Mouse (Mus musculus) urinary bladder, postnatal 25 days (tissue): Measurements from ENCODE around the gene Lhfpl2.

Experiments
- DNase-seq: peaks from one replicate; pipeline ENCODE4 v3.0.0; 2022; ENCODE audit warnings: low spot score

Gene Lhfpl2

GRCm38 (mm10) chr13:94140446-94140845, 82.8 kb downstream of the Lhfpl2 start:
- no peak for DNase-seq

DNA sequence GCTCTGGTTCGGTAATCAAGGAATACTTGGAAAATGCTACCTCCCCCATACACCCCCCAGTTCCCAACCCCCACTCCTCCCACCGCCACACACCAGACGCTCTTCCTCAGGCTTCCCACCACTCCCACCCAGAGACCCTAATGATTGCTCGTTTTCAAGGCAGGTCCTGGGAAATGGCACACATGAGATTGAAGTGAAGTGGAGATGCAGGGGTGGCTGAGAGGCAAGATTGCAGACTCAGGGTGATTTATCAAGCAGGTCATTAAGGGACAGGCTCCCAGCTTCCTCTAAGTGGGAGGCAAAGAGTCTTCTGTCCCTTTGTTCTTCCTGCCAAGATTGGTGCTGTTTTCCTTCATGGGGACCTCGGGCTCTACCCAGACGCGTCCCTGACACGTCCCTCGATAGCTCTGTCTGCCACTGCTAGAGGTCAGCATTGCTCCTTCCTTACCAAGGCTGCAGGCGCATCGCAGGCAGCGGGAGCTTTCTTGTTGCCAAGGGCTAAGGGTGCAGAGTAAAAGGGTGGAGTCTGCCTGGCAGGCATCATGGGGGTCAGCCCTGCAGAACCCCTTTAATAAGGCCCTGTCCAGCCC, 85.6 kb downstream of the Lhfpl2 start:
- no peak for DNase-seq

- no peak for DNase-seq
These were observed 86.9 kb downstream of the Lhfpl2 start for GRCm38 (mm10) chr13:94144451-94144850.

- no peak for DNase-seq
These were observed 89.7 kb downstream of the Lhfpl2 start for GRCm38 (mm10) chr13:94147257-94147656.

GRCm38 (mm10) chr13:94149006-94149405, 91.4 kb downstream of the Lhfpl2 start:
- DNase-seq: no peak

DNA sequence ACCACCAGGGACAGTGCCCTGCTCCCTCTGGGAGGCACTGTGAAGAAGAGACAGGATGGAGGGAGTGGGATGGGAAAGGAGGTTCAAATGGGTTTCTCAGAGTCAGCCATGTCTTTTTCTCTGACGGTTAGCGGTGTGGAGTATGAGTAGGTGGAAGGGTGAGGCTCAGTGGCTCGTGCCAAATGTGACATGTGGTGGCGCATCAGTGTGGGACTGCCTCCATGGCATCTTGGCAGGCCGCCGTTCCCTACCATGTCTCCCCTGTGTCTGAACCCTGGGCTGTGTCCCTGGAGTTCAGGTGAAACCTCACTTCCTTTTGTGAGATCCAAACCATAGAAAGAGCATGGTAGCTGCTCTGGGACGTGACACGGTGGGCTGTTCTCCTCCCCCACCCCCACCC, 92.2 kb downstream of the Lhfpl2 start:
- no peak for DNase-seq

DNA sequence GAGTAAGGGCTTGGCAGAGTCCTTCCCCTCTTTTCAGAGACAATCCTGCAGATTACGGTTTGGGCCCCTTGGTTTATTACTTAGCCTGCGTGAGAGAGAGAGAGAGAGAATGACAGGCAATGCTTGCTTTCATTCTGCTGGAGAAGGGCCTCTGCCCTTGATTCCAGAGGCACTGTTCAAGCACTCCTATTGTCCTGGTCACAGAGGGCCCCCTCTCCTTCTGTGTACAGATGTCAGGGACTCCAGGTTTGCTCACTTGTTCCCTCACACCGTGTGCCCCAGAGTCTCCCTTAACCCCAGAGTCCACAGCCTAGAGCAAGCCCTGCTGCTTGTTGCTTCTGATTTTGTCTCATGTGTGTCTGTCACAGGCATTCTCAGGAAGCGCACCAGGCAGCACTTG, 93.7 kb downstream of the Lhfpl2 start:
- no peak for DNase-seq

DNA sequence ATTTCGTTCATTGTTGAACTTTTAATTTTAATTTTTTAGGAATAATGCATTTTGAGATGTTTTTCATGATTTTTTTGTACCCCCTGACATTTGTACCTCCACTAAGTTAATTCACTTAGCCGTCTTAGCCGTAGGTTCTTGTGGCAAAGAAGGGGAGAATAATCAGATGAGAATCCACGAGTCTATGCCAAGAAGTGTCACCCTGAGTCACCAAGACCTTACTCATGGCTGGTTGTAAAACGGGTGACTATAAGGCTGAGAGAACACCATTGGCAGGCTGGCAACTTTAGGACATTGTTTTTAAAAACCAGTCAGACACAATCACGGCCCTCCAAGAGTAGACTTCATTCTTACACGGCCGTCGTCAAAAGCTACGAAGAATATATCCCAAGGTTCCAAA, 95.2 kb downstream of the Lhfpl2 start:
- no peak for DNase-seq

- DNase-seq: no peak
These were observed 96.1 kb downstream of the Lhfpl2 start for GRCm38 (mm10) chr13:94153658-94154057.

DNA sequence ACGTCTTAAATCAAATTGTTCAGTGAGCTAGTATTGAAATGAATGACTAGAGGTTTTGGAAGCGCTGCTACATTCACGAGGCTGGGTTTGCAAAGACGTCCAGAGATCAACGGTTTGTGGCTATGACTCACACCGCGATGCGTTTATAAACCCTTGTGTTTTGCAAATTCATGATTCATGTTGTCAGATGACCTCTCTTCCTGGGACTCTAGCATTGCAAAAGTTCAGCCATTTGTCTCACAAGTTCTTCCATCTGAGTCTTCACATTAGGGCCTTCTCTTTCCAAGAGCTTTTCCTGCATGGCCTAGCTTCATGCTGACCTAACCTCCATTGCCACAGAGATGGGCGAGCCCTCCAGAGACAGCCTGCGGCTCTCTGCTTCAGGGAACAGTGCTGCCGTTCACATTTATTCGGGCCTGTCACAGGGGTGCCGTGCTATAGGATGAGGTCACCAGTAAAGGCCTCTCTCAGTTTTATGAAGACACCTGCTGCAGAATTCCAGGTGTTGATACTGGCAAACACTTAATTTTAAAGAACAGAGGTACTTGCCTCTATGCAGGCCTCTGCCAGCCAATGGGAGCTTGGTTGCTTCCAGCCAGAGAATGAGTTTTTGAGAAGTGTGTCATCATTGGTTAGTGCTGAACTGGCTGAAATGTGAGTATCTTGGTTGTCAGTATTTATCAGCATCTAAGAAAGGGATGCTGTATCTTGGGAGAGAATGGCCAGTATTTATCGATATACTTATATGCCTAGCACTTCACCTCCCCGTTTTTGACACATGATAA, 97.1 kb downstream of the Lhfpl2 start:
- no peak for DNase-seq

- no peak for DNase-seq
These were observed 98.2 kb downstream of the Lhfpl2 start for GRCm38 (mm10) chr13:94155657-94156429.

DNA sequence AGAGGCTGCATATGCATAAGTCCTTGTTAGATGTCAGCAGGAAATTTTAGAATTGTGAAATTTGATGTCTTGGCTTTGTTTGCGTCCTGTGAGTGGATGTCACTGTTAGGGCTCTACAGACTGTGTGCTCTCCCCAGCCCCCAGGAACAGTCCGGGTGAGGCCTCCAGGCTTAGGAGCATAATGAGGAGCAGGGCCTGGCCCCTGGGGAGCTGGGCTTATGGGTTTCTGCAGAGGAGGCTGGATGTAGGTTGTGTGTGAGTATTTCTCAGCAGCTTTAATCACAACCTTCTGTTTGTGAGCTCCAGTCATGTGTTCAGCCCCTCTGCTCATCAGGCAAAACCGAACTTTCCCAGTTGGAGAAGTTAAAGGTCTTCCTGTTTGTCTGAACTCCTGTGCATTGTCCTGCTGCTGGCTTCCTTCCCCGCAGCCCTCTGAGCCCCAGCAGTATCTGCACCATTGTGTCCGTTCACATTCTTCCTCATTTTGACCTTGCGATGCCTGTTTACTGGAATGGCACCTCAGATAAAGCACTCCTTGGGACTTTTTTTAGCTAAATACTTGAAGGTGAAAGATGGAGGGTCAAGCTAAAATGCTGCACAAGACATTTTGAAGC, 101.4 kb downstream of the Lhfpl2 start:
- no peak for DNase-seq

DNA sequence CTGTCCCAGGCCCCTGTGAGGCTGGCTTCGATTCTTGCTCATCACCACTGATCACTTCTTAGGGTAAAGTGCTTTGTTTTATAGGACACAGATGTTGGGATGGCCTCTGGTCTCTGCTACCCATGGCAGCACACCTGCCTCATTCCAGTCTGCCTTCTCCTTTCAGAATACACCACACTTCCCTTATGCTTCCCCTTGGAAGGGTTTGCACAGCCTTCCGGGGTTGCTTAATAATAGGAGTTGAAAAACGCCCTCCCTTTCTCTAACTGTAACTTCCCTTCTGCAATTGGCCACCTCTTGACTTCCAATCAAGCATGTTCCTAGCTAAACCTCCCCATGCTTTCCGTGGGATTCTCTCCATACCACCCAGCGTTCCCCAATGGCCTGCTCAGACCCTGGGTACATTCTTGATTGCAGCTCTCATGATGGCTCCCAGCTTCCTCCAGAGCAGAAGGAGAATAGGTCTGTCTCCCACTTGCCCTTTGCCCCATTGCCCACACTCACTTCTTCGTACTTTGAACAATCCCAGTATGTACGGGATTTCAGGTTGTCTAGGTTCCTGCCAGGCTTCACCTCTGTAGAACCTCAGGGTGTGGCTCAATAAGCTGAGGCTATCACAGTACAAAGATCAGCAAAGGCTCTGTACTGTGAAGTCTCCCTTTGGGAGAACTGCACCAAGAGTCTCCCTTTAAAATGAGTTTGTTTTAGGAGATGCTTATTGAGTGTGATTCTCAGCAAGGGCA, 102.1 kb downstream of the Lhfpl2 start:
- DNase-seq: no peak

DNA sequence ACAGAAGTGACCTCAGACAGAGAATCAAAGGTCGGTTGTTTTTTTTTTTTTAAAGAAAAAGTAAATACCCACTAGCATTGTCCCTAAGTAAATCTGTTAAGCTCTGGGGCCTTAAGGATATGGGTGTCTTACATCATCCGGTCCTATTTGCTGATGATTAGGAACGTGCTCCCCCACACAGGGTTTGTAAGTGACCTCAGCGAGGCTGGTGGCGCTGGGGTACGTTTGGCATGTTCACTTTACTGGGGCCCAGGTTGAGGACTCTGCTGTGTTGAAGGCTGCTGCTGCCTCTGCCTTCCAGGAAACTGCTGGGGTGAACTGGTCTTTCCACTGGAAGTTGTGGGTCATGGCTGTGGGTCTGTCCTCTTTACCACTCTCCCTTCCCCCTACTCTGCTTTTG, 106.9 kb downstream of the Lhfpl2 start:
- no peak for DNase-seq

DNA sequence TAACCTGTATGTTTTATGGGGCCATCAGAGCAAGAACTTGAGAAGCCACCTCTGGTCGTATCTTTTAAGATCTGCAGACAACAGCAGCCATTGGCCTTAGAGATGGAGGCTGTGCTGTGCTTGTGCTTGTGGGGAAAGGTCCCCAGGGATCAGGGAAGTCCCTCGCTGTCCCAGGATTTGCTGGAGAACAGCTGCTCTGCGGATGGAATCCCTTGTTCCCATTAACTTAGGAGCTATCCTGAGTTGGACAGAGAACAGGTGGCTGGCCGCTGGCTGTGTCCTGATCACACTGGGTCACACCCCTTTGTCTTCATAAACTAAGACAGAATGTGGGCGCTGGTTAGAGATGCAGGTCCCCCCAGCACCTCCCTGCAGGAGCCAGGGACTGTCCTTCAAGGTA, 110.7 kb downstream of the Lhfpl2 start:
- DNase-seq: no peak

DNA sequence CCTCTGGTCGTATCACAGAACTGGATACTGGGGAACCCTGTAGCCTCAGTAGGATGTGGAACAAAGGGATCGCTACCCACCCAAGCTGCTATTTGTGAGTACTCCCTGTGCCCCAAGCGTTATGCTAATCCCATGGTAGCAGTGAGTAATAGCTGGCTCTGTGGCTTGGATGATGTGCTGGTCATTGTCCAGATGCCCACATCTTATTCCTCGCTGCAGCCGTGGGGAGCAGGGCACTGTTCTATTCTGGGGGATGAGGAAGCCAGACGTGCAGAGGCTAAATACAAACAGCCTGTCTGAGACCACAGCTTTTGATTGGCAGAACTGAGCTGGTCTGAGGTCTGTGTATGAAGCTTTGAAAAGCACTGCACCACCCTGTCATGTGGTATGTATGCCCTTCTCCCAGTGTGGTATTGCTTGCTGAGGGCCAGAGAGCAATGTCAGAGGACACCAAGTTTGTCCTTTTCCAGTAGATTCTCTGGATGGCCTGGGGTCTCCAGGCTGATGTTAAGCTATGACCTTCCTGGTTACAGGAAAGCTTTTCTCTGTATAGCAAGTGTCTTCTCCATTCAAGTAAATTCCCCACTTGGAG, 111.8 kb downstream of the Lhfpl2 start:
- no peak for DNase-seq

- no peak for DNase-seq
These were observed 114.0 kb downstream of the Lhfpl2 start for GRCm38 (mm10) chr13:94171612-94172011.

GRCm38 (mm10) chr13:94172533-94173310, 115.1 kb downstream of the Lhfpl2 start:
- no peak for DNase-seq

DNA sequence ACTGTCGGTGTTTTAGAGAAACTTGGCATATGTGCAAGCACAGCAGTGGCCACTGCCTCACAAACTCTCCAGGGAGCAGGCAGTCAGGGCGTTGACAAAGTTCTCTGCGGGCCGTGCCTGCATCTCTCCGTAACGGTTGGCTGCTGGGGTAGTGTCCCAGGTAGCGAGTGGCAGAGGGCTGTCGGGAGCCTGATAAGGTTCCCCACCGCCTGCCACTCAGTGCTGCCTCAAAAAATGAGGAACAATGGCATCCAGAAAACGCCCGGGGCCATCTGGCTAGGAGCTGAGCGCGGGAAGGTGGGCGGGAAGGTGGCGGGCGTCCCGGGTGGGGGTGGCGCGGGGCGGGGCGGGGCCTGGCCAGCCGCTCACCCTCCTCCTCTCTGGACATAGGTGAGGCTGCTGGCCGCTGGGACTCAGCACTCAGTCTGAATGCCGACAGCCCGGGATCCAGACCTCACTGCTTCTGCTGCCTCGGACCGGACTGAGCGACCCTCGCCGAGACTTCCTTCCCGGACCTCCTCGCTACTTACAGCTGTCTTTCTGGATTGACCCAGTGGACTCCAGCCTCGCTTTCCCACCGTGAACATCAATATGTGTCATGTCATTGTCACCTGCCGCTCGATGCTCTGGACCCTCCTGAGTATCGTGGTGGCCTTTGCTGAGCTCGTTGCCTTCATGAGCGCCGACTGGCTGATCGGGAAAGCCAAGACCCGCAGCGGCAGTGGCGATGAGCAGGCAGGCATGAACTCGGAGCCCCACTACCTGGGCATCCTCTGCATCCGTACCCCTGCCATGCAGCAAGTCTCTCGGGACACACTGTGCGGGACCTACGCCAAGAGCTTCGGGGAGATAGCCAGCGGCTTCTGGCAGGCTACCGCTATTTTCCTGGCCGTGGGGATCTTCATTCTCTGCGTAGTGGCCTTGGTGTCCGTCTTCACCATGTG, 116.3 kb downstream of the Lhfpl2 start:
- DNase-seq: peak; percentile 26
